Mouse (Mus musculus) ES-Bruce4 (cell line): ENCODE measurements around the gene Wdr91.

Experiments used
- CTCF ChIP-seq: IDR thresholded peaks from one replicate; pipeline ENCODE4 v1.8.1; 2011; ENCODE audit warnings: low read depth, low read length
- EP300 ChIP-seq: IDR thresholded peaks from 2 replicates; pipeline ENCODE4 v1.6.1; 2011; ENCODE audit warnings: low read depth, low read length; ENCODE audit not compliant: insufficient read depth
- POLR2A ChIP-seq: IDR thresholded peaks from one replicate; pipeline ENCODE4 v1.8.1; 2011; ENCODE audit warnings: low read length; ENCODE audit not compliant: insufficient read depth

GRCm38 (mm10) chr6:34938929-34939325 lies 28.3 kb upstream of the Wdr91 start:
- TF ChIP-seq CTCF (no peak), POLR2A (no peak), EP300 (no peak)
